Mouse (Mus musculus) heart, adult 10 weeks (tissue): ENCODE measurements around the gene Copz1. TPM values are rescaled to one million over a fixed set of nuclear protein-coding genes. Genes with fewer than 3 reads are reported as not detected.

Experiments used
- polyA plus RNA-seq: library from polyadenylated mRNA; stranded (reverse); fragments of 350-450 nt; fragmentation: Illumina TruSeq; extraction: RNeasy Lipid Tissue Mini Kit (QIAGEN cat#74804); gene quantifications from one replicate; pipeline ENCODE4 v1.2.3, GENCODE M21; 2014; ENCODE audit warnings: low read depth, low replicate concordance

Copz1 gene
- polyA plus RNA-seq: 67.1 TPM

GRCm38 (mm10) chr15:103272419-103273279, at the start of gene Copz1:
Gene Copz1 (plus strand): TSS chr15:103272714.

GRCm38 (mm10) chr15:103239685-103240159, 32.8 kb upstream of the Copz1 start, which contains the start of gene Cbx5:
Gene Cbx5 (minus strand): TSS chr15:103239816.

GRCm38 (mm10) chr15:103240160-103241028, 32.1 kb upstream of the Copz1 start, which contains the start of gene Hnrnpa1:
Gene Hnrnpa1 (plus strand): TSS chr15:103240432.

GRCm38 (mm10) chr15:103257790-103258728, 14.5 kb upstream of the Copz1 start, which contains the start of gene Nfe2:
Gene Nfe2 (minus strand): TSS chr15:103258403.

GRCm38 (mm10) chr15:103310365-103310910, 37.9 kb downstream of the Copz1 start, which contains the start of gene Gpr84:
Gene Gpr84 (minus strand): TSS chr15:103310612.

GRCm38 (mm10) chr15:103339961-103340337, 67.4 kb downstream of the Copz1 start, which contains the start of gene Zfp385a:
Gene Zfp385a (minus strand): TSS chr15:103340093.

Other genes with a start within 250 kb of the Copz1 start
- gene Smug1, start 105.6 kb upstream of the Copz1 start, polyA plus RNA-seq: 8.7 TPM
- 32.8 TPM for gene Cbx5, start 32.9 kb upstream of the Copz1 start, polyA plus RNA-seq
- 211 TPM for gene Hnrnpa1, start 32.3 kb upstream of the Copz1 start, polyA plus RNA-seq
- not detected for gene Nfe2, start 14.3 kb upstream of the Copz1 start, polyA plus RNA-seq
- not detected for gene Gpr84, start 37.9 kb downstream of the Copz1 start, polyA plus RNA-seq
- gene Zfp385a, start 67.4 kb downstream of the Copz1 start, polyA plus RNA-seq: 11.8 TPM
- 35.8 TPM for gene Itga5, start 94.0 kb downstream of the Copz1 start, polyA plus RNA-seq
- gene Gtsf1, start 157.8 kb downstream of the Copz1 start, polyA plus RNA-seq: not detected
- gene Gtsf2, start 175.8 kb downstream of the Copz1 start, polyA plus RNA-seq: not detected
- 4.0 TPM for gene Nckap1l, start 181.1 kb downstream of the Copz1 start, polyA plus RNA-seq
- gene Pde1b, start 230.3 kb downstream of the Copz1 start, polyA plus RNA-seq: 2.4 TPM